Mouse (Mus musculus): ENCODE data around the gene Nol11. TPM values are rescaled to one million over a fixed set of nuclear protein-coding genes. Genes with fewer than 3 reads are reported as not detected.
"Not testable (repeated sequence)": the region's sequence is repeated elsewhere in the genome, so short reads cannot be mapped to it uniquely, and the experiment has no call there.

Gene Nol11
- total RNA-seq, 2 experiments from 2014 or later: 74.6 to 75.7 TPM

DNA sequence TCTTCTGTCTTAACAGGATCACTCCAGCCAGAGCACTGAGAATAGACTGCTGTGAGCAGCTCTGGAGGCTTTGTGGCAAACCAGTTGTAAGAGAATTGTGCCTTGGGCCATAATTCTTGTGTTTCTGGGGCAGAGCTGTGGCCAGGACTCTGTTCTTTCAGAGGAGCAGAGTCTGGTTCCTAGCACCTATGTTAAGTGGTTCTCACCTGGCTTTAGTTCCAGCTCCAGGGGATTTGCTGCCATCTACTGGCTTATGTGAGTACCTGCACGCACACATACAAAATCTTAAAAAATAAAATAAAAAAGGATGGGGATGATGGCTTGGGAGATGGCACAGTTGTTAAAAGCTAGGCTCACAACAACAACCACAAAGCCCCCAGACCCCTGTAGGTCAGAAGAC is 30.1 kb downstream of the Nol11 start:
- ATAC-seq (replicated peaks; ENCODE audit: low FRiP score, low TSS enrichment, poor library complexity, severe bottlenecking): peak; percentile 68

DNA sequence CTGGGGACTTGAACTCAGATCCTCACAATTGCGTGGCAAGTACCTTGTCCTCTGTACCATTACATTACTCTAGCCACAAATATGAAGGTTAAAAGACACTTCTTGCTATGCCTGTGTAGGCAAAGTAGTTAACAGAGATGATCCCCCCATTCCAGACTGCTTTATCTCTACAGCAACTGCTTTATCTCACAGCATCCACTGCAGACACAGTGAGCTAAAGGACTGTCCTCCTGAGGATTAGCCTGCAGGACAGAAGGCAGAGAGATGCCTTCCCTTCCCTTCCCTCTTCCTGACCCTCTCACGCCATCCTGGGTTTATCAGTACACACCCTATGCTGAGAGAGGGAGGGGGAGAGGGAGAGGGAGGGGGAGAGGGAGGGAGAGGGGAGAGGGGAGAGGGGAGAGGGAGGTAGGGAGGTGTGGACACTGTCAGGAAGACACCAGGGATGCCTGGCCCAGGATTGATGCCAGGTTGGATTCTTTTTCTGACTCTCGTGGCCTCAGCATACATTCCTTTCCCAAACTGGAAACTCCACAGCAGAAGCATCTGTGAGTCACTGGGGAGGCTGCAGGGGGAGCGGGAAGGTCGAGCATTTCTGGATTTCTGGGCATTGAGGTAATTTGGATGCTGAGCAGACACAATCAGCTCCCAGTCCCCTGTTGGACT is 32.1 kb downstream of the Nol11 start:
- ATAC-seq (replicated peaks; ENCODE audit: low FRiP score, low TSS enrichment, poor library complexity, severe bottlenecking): 0 out of 2 replicates have a peak, but pooled peaks have one; percentile 18

DNA sequence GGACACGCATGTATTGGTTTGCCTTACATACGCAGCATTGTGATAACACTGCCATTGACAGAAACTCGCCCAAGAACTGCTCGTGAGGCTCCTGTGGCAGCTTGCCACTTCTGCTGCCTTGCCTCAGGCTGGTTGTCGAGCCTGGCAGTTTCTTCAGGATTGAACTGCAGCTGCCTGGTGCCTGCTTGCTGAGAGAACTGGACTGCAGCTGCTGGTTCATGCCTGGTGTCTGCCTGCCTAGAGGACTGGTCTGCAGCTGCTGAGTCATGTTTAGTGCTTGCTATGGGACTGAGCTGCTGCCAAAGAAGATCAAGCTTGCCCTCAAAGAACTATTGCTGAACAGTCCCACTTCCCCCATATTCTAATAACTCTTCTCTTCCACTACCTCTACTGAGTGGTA is 33.9 kb downstream of the Nol11 start:
- no peak for ATAC-seq (replicated peaks; ENCODE audit: low FRiP score, low TSS enrichment, poor library complexity, severe bottlenecking)

DNA sequence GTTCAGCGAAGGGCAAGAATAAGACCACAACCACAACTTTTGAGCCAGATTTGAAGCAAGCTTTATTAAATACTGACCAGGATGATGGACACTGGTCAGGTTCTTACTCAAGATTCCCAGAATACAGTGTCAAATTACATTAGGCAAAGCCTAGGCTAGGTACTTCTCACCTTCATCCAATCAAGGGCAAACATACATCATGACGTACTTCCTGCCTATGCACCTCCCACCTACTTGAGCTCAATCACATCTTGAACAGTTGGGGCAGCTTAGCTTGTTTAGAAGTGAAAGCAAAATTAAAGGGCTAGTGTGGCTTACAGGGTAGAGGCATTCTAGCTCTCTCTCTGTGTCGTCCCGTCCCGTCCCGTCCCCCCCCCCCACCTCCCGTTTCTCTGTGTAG is 34.8 kb downstream of the Nol11 start:
- no peak for ATAC-seq (replicated peaks; ENCODE audit: low FRiP score, low TSS enrichment, poor library complexity, severe bottlenecking)

DNA sequence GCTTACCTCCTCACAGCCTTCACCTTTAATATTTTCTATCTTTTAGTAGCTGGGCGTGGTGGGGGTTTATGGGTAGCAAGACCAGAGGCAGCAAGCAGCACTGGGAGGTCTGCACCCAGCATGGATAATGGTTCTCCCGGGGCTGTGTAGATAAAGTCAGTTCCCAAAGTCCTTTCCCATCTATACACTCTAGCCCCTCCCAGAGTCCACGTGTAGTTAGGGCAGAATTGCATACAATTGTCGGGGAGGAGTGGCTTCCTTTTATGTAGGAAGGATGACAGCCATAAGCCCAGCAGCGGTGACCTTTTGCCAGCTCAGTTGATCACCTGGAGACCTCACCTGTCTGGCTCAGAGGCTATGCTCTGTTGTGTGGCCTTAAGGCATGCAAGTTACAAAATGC is 35.5 kb downstream of the Nol11 start:
- ATAC-seq (replicated peaks; ENCODE audit: low FRiP score, low TSS enrichment, poor library complexity, severe bottlenecking): no peak

DNA sequence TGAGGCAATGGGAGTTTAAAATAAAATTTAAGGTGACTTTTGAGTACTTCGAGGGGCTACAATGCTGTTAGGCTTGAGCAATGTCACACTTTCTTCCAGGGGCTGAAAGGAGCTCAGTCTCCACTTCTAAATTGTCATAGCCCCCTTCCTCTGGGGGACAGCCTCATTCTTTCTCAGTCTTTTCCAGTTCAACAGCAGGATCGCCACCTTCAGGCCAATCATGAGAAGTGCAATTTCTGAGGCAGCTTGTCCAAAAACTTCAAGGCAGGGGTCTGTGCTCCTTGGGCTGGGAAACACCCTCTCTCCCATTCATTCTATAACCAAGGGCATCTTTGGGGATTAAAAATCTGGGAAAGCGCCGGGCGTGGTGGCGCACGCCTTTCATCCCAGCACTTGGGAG is 37.4 kb downstream of the Nol11 start:
- no peak for ATAC-seq (replicated peaks; ENCODE audit: low FRiP score, low TSS enrichment, poor library complexity, severe bottlenecking)

DNA sequence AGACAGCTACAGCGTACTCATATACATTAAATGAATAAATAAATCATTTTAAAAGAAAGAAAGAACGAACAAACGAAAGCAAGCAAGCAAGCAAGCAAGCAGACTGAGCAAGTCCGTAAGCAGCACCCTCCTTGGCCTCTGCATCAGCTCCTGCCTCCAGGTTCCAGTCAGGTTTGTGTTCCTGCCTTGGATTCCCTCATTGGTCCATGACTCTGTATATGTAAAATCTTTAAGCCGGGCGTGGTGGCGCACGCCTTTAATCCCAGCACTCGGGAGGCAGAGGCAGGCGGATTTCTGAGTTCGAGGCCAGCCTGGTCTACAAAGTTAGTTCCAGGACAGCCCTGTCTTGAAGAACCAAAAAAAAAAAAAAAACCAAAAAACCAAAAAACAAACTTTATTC is 45.2 kb downstream of the Nol11 start:
- ATAC-seq (replicated peaks; ENCODE audit: low FRiP score, low TSS enrichment, poor library complexity, severe bottlenecking): not testable (repeated sequence)

DNA sequence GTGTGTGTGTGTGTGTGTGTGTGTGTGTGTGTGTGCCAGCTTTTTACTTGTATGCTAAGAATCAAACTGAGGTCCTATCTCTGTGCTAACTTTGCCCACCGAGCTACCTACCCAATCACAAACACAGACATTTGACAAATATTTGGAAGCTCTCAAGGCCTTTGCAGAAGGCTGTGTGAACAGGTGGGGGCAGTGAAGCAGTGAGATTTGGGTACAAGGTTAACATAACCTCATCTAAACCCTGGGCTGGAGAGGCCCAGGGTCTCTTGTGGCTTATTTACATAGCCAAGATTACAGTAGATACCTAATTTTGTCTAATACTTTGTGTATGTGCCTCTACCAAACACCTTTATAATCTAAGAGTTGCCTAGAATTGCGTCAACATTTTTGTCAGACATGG is 46.8 kb downstream of the Nol11 start:
- ATAC-seq (replicated peaks; ENCODE audit: low FRiP score, low TSS enrichment, poor library complexity, severe bottlenecking): no peak

DNA sequence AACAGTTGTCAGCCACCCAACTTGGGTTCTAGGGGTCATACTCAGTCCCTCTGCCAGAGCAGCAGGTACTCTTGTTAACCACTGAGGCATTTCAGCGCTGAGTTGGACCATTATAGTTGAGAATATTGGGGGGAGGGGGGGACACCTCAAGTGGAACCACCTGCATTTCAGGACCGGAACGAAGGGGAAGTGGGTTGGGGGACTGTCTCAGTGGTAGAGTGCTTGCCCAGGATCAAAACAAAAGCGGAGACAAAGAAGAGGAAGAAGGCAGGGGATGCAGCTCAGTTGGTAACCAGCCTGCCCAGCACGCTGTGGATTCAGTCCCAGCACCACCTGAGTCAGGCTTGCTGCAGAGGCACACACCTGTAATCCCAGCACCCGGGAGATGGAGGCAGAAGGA is 48.4 kb downstream of the Nol11 start:
- ATAC-seq (replicated peaks; ENCODE audit: low FRiP score, low TSS enrichment, poor library complexity, severe bottlenecking): 0 out of 2 replicates have a peak, but pooled peaks have one; percentile 14

DNA sequence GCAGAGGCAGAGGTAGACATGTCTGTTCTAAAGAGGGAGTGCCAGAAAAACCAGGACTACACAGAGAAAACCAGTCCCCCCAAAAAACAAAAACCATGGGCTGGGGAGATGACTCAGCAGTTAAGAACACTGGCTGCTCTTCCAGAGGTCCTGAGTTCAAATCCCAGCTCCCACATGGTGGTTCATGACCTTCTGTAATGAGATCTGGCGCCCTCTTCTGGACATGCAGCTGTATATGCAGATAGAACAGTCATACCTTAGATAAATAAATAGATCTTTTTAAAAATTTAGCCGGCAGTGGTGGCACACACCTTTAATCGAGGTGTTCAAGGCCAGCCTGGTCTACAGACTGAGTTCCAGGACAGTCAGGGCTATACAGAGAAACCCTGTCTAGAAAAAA is 50.5 kb downstream of the Nol11 start:
- no peak for ATAC-seq (replicated peaks; ENCODE audit: low FRiP score, low TSS enrichment, poor library complexity, severe bottlenecking)

DNA sequence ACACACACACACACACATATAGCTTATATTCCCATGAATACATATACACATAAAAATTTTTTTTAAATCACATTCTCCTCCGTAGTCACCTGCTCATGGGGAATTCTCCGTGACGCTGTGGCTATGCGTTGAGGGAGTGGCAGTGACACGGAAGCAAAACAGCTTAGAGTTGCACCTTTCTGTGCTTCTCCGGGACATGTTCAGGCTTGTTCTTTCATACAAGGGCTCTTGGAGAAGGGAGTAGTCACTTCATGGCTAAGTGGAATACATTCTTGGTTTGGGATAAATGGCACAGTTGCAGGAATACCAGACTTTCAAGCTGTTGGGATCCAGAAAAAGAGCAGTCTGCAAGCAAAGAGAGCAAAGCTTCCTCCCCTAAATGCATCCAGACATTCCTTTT is 51.6 kb downstream of the Nol11 start:
- ATAC-seq (replicated peaks; ENCODE audit: low FRiP score, low TSS enrichment, poor library complexity, severe bottlenecking): no peak

DNA sequence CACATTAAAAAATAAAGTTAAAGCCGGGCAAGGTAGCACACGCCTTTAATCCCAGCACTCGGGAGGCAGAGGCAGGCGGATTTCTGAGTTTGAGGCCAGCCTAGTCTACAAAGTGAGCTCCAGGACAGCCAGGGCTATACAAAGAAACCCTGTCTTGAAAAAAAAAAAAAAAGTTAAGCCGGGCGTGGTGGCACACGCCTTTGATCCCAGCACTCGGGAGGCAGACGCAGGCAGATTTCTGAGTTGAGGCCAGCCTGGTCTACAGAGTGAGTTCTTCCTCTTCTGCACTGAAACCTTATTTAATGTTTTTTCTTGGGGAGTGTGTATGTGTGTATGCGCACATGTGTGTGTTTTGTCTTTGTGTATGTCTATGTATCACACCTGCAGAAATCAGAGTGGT is 52.7 kb downstream of the Nol11 start:
- ATAC-seq (replicated peaks; ENCODE audit: low FRiP score, low TSS enrichment, poor library complexity, severe bottlenecking): not testable (repeated sequence)

DNA sequence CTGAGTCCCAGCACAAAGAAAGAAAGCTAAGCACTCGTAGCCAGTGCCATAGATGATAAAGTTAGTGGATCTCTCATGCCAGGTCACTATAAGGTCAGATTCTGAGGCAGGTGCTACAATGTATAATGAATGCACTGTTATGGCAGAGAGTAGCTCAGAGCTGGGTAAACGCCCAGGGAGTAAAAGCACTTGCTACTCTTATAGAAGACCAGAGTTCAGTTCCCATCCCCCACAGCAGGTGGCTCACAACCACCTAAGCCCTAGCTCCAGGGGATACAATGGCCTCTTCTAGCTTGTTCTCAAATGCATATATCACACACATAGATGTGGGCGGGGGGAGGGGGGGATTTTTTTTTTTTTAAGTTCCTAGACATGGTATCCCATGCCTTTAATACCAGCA is 53.4 kb downstream of the Nol11 start:
- no peak for ATAC-seq (replicated peaks; ENCODE audit: low FRiP score, low TSS enrichment, poor library complexity, severe bottlenecking)

DNA sequence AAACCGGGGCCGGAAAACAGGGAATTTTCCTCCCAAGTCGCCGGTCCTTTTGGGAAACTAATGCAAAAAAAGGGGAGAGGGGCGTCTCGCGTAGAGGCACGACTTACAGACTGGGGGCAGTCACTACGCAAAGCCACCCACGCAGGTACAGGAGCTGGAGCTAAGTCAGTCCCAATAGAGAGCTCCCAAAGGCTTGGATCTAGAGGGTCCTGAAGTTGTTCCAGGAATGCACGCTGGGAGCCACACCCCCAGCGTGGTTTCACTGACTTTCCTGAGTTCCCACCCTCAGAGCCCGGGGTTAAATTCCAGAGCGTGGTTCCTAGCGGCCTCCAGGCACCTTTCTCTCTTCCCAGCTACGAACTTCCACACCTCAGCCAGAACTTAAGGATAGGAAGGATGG is 56.8 kb downstream of the Nol11 start:
- no peak for ATAC-seq (replicated peaks; ENCODE audit: low FRiP score, low TSS enrichment, poor library complexity, severe bottlenecking)

DNA sequence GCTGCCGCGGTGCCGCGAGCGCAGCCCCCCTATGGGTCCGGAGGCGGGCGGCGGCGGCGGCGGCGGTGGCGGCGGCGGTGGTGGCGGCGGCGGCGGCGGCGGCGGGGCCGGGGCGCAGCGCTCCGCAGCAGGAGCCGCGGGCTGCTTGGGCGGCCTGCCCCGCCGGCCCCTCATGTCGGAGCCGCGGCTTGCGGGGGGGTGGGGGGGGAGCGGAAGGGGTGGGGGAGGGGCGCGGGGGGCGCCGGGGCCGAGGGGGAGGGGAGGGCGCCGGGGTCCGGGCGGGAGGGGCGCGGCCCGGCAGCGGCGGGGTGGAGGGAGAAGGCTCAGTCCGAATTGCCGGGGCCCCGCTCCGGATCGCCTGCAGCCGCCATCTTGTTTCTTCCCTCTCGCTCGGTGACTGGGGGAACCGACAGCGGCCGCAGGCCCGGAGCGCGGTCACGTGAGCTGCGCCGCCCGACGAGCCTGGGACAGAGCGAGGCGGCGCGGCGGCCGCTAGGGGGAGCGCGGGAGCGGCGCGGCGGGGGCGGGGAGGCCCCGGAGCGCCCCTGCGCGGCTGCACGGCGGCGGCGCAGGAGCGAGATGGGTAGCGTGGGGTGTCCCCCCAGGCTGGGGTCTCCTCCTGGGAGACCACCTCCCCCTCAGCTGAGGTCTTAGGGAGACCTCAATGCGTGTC is 57.3 kb downstream of the Nol11 start, which contains the start of gene Bptf:
Gene Bptf (minus strand): TSS at position 379 of the 673 bp plus-strand sequence.
- peak; percentile 81 for ATAC-seq (replicated peaks; ENCODE audit: low FRiP score, low TSS enrichment, poor library complexity, severe bottlenecking)

DNA sequence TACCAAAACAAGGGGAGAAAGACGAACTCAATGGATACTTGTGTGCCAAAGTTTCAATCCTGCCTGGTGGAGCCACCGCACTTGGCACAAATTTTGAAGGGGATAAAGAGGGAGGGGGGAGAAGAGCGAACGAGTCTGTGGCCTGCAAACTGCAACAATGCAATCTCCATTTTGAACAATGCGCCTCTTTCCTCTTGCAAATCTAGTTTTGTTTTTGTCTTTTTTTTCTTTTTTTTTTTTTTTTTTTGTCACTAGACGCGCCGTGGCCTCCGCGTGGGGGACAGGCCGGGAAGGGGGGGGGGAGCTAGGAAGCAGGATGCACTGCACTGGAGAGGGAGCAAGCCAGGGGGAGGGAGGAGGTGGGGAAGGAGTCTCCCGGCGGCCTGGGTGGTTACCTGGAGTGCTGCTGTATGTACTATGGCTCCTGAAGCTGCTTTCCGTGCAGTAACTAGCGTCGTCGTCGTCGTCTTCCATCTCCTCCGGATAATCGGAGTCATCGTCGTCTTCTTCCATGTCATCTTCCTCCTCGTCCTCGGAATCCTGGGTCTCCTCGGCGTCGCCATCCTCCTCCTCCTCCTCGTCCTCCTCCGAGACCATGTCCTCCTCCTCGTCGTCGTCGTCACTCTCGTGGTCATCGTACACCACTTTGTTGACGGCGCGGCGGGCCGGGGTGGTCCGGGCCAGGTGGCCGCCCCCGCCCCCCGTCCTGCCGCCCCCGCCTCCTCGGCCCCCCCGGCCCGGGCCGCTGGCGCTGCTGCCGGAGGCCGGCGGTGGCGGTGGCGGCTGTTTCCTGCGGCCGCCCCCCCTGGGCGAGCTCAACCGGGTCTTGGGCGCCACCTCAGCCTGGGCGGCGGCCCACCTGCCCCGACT is 58.1 kb downstream of the Nol11 start:
- peak; percentile 52 for ATAC-seq (replicated peaks; ENCODE audit: low FRiP score, low TSS enrichment, poor library complexity, severe bottlenecking)

DNA sequence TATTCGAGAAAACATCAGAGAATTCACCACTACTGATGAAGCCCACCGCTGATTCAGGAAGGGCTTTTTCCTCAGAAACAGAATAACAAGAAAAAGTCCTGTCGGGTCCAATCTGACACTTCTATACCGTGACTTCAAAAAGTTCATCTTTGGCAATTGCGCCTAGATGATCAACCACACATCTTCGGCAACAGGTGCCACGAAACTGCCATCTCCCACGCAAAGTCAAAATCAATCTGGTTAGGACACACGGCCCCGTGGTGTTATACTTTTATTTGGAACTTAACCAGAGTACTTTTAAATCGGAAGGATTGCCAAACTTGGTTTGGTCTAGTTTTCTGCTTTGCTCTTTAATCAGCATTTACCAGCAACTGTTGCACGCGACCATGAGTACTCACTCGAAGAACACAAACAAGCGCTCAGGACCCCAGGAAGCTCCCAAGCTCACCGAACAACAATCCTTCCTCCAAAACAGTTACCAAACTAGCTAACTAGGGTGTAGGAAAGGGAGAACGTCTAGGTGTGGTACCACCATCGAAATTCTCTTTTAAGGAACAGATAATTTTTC is 58.9 kb downstream of the Nol11 start:
- ATAC-seq (replicated peaks; ENCODE audit: low FRiP score, low TSS enrichment, poor library complexity, severe bottlenecking): no peak

DNA sequence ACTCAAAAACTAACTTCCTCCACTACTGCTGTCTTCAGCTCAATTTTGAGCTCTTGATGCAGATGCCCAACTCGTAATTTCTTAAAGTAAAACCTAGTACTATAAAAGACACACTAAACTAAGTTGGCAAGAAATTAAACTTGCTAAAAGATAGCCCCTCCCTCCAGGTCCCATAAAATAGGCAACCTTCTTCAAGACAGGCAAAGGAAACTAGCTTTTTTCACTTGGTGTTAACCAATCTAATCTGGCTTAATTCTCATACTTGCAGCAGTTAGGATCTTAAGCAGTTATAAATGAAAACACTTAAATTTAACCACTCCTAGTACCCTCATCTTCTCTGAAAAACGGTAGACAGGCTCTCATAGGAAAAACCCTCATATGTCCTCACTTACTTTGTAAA is 59.5 kb downstream of the Nol11 start:
- ATAC-seq (replicated peaks; ENCODE audit: low FRiP score, low TSS enrichment, poor library complexity, severe bottlenecking): no peak

DNA sequence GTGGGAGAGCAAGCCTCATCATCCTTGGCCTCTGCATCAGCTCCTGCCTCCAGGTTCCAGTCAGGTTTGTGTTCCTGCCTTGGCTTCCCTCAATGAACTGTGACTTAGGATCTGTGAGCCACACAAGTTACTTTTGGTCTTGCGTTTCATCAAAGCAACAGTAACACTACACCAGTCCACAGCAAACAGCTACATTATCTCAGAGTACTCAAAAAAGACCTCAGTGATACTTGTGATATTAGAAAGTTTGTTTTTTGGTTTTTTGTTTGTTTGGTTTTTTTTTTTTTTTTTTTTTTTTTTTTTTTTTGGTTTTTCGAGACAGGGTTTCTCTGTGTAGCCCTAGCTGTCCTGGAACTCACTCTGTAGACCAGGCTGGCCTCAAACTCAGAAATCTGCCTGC is 62.5 kb downstream of the Nol11 start:
- ATAC-seq (replicated peaks; ENCODE audit: low FRiP score, low TSS enrichment, poor library complexity, severe bottlenecking): not testable (repeated sequence)

DNA sequence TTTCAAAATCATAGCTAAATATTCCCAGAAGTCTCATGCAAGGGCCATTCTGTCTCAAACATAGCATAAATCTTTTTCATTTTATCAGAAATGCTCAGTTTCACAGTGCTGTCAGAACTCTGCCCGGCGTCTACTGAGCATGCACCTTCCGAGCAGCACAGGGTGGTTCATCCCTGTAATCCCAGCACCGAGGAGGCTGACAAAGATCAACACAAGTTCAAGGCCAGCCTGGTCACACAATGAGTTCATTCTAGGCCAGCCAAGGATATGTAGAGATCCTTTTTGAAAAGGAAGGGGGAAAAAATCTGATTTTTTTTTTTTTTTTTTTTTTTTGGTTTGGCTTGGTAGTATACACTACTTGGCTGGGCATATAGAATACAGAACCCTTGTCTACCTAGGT is 64.2 kb downstream of the Nol11 start:
- ATAC-seq (replicated peaks; ENCODE audit: low FRiP score, low TSS enrichment, poor library complexity, severe bottlenecking): no peak
